Mouse (Mus musculus) urinary bladder, postnatal 36 days (tissue): Measurements from ENCODE around the gene Cd151.
A peak's percentile ranks its signal among the peaks of the same experiment; 100 is the strongest.

Experiments
- DNase-seq, 2 experiments: peaks; one replicate each; pipeline ENCODE4 v3.0.0; 2022; ENCODE audit warnings: low spot score in 2 of 2, mixed read lengths in 1 of 2

Gene Cd151

GRCm38 (mm10) chr7:141457986-141458660 is 9.1 kb upstream of the Cd151 start:
- DNase-seq: no peak

- no peak for DNase-seq
These were observed 8.5 kb upstream of the Cd151 start for GRCm38 (mm10) chr7:141458661-141459060.

- no peak for DNase-seq
These were observed 7.9 kb upstream of the Cd151 start for GRCm38 (mm10) chr7:141459301-141459711.

DNA sequence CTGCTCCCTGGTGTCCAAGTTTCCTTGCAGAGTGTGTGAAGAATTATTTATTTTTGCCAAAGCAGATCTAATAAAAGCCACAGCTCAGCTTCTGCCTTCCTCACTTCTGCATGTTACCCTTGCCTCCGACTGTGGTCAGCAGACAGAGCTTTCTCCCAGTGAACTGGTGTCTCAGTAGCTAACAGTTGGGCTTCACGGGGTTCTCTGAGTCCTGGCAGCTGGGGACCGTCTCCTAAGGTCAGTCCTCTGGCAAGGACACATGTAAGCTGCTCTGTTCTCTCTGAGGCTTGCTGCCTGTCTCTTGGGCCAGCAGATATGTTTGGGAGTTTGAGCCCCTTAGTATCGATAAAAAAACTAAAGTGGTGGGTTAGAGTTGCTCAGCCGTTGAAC is 7.2 kb upstream of the Cd151 start:
- DNase-seq: no peak

- peak in 1 of 2 experiments; percentile 44 for DNase-seq
These were observed 6.6 kb upstream of the Cd151 start, which contains the start of gene Cracr2b for GRCm38 (mm10) chr7:141460391-141461113. Gene Cracr2b (plus strand): TSS chr7:141461094.

DNA sequence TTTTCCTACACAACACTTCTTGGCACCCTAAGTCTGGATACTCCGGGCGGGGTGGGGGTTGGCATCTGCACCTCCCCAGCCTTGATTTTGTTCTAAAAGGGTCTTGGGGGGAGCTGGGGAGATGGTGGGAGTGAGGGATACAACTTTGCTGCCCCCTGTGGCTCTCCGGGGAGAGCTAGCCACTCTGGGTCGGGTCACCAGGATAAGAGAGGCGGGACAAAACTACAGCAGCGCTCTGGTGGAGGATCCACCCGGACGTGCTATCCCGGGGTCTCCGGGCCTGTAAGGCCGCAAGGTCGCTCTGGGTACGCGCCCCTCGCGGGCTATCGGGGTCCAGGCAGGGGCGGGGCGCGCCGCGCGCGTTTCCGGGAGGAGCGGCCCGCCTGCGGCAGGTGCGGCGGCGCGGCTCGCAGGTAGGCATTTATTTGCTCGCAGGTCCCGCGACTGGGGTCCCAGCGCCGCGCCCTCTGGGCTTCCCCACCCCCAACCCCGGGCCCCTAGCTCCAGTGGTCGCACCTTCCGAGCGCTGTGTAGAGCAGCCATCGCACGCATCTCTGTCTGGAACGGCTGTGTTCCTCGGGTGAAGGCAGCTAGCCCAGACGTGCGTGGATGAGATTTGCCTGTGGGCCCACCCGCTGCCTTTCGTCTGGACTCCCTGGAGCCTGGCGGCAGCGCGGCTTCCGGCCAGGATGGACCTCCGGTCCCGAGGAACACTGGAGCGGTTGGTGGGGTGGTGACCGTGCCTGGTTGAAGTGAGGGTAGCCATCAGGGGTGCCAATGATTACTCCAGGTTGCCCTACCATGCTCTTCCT is 5.5 kb upstream of the Cd151 start:
- no peak for DNase-seq

- DNase-seq: no peak
These were observed 4.8 kb upstream of the Cd151 start for GRCm38 (mm10) chr7:141462333-141462821.

GRCm38 (mm10) chr7:141463824-141464602 is 3.2 kb upstream of the Cd151 start:
- no peak for DNase-seq

DNA sequence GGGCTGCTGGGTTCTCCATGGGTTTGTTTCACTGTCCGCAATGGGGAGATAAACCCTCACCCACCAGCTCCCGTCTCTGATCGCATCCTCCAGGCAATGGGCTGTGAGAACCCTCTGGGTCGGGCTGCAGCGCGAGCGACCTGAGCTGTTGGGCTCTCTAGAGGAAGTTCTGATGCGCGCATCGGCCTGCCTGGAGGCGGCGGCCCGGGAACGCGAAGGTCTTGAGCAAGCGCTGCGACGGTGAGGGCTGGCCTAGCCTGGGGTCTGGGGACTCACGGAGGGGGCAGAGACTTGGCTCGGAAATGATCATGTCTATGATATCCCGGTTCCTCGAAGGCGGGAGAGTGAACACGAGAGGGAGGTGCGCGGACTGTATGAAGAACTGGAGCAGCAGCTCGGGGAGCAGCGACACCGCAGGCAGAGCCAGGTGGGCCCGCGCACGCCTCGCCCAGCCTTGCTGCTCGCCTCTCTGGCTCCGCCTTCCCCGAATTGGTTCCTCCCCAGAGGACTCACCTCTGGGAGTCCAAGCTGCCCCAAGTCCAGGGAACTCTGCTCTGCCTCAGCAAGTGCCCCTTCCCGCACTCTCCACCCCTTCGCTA is 2.5 kb upstream of the Cd151 start:
- DNase-seq: no peak

DNA sequence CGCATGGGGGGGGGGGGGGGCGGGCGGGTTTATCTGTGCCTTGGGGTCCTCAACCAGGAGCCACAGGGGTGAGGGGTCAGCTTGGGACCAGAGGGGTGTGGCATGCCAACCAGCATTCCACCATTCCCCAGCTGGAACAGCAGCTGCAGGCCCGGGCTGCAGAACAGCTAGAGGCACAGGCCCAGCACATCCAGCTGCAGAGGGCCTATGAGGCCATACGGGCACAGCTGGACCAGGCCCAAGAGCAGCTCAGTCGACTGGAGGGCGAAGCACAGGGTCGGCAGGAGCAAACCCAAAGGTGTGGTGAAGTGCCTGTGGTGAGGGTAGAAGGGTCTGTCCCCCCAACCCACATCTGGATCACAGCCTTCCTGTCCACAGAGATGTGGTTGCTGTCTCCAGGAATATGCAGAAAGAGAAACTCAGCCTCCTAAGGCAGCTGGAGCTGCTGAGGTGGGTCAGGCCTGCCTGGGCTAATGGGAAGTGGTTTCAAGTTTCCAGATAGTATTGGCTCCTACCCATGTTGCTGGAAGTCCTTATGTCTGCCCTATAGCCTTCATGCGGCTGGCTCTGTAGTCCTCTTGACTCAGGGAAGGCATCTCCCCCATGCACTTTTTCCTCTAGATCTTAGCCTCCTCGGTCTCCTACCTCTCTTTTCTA is 1.7 kb upstream of the Cd151 start:
- DNase-seq: no peak

- no peak for DNase-seq
These were observed 1.2 kb upstream of the Cd151 start for GRCm38 (mm10) chr7:141466045-141466394.

GRCm38 (mm10) chr7:141466607-141467148 is 514 bp upstream of the Cd151 start:
- DNase-seq: no peak

GRCm38 (mm10) chr7:141468164-141468521 is 951 bp downstream of the Cd151 start:
- DNase-seq: no peak

DNA sequence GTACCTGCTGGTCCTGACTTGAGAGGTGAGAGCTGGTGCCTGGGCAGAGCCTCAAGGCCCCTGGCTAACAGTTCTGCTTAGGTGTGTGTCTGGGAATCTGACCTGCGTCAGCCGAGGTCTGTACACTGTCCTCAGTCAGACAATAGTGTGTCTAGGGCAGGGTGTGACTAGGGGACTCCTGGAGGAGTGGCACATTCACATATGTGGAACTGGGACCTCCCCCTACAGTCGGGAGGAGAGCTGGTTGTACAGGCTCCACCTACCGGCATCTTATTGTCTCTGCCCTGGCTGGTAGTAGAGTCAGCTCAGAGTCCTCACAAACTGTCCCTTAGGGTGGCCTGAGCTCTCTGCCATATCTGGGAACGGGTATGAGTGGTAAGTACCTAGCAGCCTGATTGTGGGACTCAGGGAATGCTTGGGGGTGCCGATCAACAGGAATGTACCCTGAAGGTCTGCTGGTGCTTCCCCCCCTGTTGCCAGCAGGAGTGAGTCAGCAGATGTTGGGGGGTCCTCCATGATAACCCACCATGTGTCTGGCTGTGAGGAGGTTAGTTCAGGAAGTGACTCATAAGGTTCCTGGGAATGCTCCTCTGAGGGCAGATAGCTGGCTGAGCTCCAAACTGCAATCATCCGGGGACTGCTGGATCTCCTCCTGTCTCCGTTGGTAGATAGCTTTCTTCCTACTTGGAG is 1.5 kb downstream of the Cd151 start:
- no peak for DNase-seq

GRCm38 (mm10) chr7:141469352-141469751 is 2.2 kb downstream of the Cd151 start:
- no peak for DNase-seq

GRCm38 (mm10) chr7:141469901-141470636 is 2.9 kb downstream of the Cd151 start:
- DNase-seq: no peak

DNA sequence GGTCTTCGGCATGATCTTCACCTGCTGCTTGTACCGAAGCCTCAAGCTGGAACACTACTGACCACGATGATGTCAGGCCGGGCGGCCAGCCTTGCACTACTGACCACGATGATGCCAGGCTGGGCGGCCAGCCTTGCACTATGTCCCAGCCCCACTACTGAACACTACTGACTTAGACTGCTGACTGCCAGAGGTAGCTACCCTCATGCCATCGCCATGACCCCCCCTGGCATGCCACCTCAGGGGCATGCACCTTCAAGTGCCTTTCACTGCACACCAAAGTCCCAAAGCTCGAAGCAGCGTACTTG is 3.4 kb downstream of the Cd151 start:
- no peak for DNase-seq

- DNase-seq: no peak
These were observed 4.0 kb downstream of the Cd151 start for GRCm38 (mm10) chr7:141471236-141471635.

- DNase-seq: no peak
These were observed 5.0 kb downstream of the Cd151 start for GRCm38 (mm10) chr7:141472226-141472625.
